Mouse (Mus musculus): ENCODE results near the gene Adora1. TPM values are rescaled to one million over a fixed set of nuclear protein-coding genes. Genes with fewer than 3 reads are reported as not detected.

Adora1 gene
- polyA plus RNA-seq, 2 experiments = 1.4 to 2.0 TPM

DNA sequence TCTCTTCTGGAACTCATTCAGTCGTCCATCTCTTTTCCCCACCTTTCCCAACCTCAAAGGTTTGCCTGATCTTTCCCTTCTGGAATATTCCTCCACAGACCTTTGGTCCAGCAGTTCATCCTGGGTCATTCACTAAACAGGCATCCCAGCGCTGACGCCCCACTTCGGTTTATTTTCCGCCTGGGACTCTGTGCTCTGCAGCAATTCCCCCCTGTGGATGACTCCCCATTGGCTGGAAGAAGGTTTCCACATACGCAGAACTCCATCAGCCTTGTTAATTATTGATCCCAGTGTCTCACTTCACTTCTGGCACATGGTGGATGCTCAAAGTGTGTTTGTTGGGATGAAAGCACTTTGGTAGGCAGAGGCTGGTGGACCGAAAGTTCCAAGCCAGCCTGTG is 71.8 kb downstream of the Adora1 start:
- no peak for TF ChIP-seq POLR2A (IDR thresholded peaks at IDR 0.05; ENCODE audit: borderline replicate concordance, extremely low read depth, insufficient read depth, insufficient read length)
- Histone ChIP-seq H3K9ac (ENCODE audit: low read depth, low read length, severe bottlenecking) (no peak overlapping the region), H3K4me1 (ENCODE audit: control insufficient read depth, insufficient read depth, low read length) (no peaks in the 10 kb centered on the region), H3K4me2 (replicated peaks; ENCODE audit: low read depth, low read length, severe bottlenecking) (no peak overlapping the region), H3K27ac (replicated peaks; ENCODE audit: low read depth, low read length) (no peak overlapping the region), H3K9me3 (ENCODE audit: control insufficient read depth, low read length) (no peaks in the 10 kb centered on the region), H3K36me3 (ENCODE audit: control insufficient read depth, insufficient read depth, low read length) (no peaks in the 10 kb centered on the region), H3K27me3 (ENCODE audit: control insufficient read depth, insufficient read depth, low read length) (no peaks in the 10 kb centered on the region), H3K4me3 (replicated peaks; ENCODE audit: low read length) (no peak overlapping the region)
- DNase-seq (ENCODE audit: low spot score) = no peak
- 84% methylated on average over 7 of the region's 7 CpGs for WGBS
- ATAC-seq (ENCODE audit: low FRiP score, low read depth) = no peak

DNA sequence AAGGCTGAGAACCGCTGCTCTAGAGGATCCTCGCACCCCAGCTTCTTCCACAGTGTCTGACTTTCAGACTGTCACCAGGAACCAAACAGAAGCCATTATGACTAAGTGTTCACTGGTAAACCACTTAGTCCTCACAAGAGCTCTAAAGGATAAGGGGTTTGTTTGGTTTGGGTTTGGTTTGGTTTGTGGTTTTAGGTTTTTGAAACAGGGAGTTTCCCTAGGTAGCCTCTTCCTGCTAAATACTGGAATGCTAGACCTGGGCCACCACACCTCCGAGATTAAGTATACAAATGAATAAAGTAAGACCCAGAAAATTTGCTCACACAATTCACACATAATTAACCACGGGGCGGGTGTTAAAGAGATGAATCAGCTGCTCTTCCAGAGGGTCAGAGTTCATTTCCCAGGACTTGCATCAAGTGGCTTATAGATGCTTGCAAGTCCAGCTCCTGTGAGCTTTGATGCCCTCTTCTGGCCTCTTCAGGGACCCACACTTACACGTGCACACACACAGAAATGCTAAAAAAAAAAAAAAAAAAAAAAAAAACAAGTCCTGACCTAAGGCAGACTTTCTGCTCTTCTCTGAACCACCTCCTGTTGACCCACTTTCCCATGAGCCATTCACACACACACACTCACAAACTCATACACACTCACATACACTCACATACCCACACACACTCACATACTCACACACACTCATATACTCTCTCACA is 72.6 kb downstream of the Adora1 start:
- ATAC-seq (ENCODE audit: low FRiP score, low read depth) (no peak), DNase-seq (ENCODE audit: low spot score) (no peak)
- Histone ChIP-seq H3K4me2 (replicated peaks; ENCODE audit: low read depth, low read length, severe bottlenecking) (no peak overlapping the region), H3K27ac (replicated peaks; ENCODE audit: low read depth, low read length) (no peak overlapping the region), H3K9ac (ENCODE audit: low read depth, low read length, severe bottlenecking) (no peak overlapping the region), H3K27me3 (ENCODE audit: control insufficient read depth, insufficient read depth, low read length) (no peaks in the 10 kb centered on the region), H3K4me1 (ENCODE audit: control insufficient read depth, insufficient read depth, low read length) (no peaks in the 10 kb centered on the region), H3K4me3 (replicated peaks; ENCODE audit: low read length) (no peak overlapping the region), H3K36me3 (ENCODE audit: control insufficient read depth, insufficient read depth, low read length) (no peaks in the 10 kb centered on the region), H3K9me3 (ENCODE audit: control insufficient read depth, low read length) (no peaks in the 10 kb centered on the region)
- 87% methylated on average over 6 of the region's 6 CpGs for WGBS
- no peak for TF ChIP-seq POLR2A (IDR thresholded peaks at IDR 0.05; ENCODE audit: borderline replicate concordance, extremely low read depth, insufficient read depth, insufficient read length)

DNA sequence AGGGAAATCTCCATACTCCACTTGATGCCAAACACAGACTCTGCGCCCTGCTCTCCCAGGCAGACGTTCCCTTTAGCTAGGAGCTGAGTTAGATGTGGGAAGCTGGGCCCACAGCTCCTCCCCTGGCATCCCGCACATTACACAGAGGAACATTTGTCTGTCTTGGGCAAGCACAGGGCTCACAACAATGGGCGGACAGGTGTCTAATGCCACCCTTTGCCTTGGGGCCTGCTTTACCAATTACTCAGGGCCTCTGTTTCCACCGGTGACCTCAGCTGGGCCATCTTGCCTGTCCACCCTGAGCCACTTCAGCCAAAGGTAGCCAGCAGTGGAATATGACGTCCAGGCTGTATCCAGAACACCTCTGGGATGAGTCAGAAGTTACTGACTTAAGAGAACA is 73.8 kb downstream of the Adora1 start:
- no peaks in the 10 kb centered on the region for H3K4me1 ChIP-seq (ENCODE audit: control insufficient read depth, insufficient read depth, low read length)
- ATAC-seq (ENCODE audit: low FRiP score, low read depth) (no peak), DNase-seq (ENCODE audit: low spot score) (no peak)
- no peak overlapping the region for H3K27ac ChIP-seq (replicated peaks; ENCODE audit: low read depth, low read length)
- H3K9me3 ChIP-seq (ENCODE audit: control insufficient read depth, low read length) = no peaks in the 10 kb centered on the region
- H3K27me3 ChIP-seq (ENCODE audit: control insufficient read depth, insufficient read depth, low read length) = no peaks in the 10 kb centered on the region
- no peak overlapping the region for H3K4me3 ChIP-seq (replicated peaks; ENCODE audit: low read length)
- H3K36me3 ChIP-seq (ENCODE audit: control insufficient read depth, insufficient read depth, low read length) = no peaks in the 10 kb centered on the region
- H3K4me2 ChIP-seq (replicated peaks; ENCODE audit: low read depth, low read length, severe bottlenecking) = no peak overlapping the region
- H3K9ac ChIP-seq (ENCODE audit: low read depth, low read length, severe bottlenecking) = no peak overlapping the region
- WGBS = 82% methylated on average over 6 of the region's 6 CpGs
- TF ChIP-seq POLR2A (IDR thresholded peaks at IDR 0.05; ENCODE audit: borderline replicate concordance, extremely low read depth, insufficient read depth, insufficient read length) = no peak

DNA sequence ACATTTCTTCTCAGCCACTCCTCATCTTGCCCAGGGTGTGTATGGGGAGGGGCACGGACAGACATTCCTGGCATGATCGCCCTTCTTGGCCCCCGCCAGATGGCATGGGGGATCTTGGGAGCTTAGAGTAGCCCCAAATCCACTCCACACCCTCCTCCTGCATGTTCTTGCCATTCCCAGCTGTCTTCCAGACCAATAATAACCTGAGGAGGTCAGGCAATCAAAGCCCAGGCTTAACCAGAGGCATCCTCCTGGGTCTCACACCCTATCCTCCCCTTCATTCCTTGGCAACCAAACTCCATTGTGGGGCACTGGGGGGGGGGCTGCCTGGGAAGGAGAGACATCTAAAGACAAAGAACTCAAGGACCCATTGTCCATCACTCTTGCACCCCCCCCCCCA is 74.8 kb downstream of the Adora1 start:
- Histone ChIP-seq H3K36me3 (ENCODE audit: control insufficient read depth, insufficient read depth, low read length) (no peaks in the 10 kb centered on the region), H3K27me3 (ENCODE audit: control insufficient read depth, insufficient read depth, low read length) (no peaks in the 10 kb centered on the region), H3K27ac (replicated peaks; ENCODE audit: low read depth, low read length) (no peak overlapping the region), H3K4me2 (replicated peaks; ENCODE audit: low read depth, low read length, severe bottlenecking) (no peak overlapping the region), H3K9me3 (ENCODE audit: control insufficient read depth, low read length) (no peaks in the 10 kb centered on the region), H3K9ac (ENCODE audit: low read depth, low read length, severe bottlenecking) (no peak overlapping the region), H3K4me1 (ENCODE audit: control insufficient read depth, insufficient read depth, low read length) (no peaks in the 10 kb centered on the region), H3K4me3 (replicated peaks; ENCODE audit: low read length) (no peak overlapping the region)
- WGBS = 84% methylated on average over 3 of the region's 3 CpGs
- peak; percentile 77 for ATAC-seq (ENCODE audit: low FRiP score, low read depth)
- TF ChIP-seq POLR2A (IDR thresholded peaks at IDR 0.05; ENCODE audit: borderline replicate concordance, extremely low read depth, insufficient read depth, insufficient read length) = no peak
- peak; percentile 5 for DNase-seq (ENCODE audit: low spot score)

DNA sequence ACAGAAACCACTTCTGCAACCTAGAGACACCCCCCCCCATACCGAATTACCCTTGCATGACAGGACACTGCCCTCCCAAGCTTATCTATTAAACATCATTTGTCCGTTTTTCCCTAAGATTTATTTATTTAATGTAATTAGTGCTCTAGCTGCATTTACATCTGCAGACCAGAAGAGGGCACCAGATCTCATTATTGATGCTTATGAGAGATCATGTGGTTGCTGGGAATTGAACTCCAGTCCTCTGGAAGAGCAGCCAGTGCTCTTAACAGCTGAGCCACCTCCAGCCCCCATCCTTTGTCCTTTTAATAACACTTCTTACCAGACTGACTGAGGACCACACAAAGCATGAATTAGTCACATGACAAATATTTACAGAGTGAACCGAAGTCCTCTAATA is 80.6 kb downstream of the Adora1 start:
- no peaks in the 10 kb centered on the region for H3K4me1 ChIP-seq (ENCODE audit: control insufficient read depth, insufficient read depth, low read length)
- no peaks in the 10 kb centered on the region for H3K9me3 ChIP-seq (ENCODE audit: control insufficient read depth, low read length)
- H3K27me3 ChIP-seq (ENCODE audit: control insufficient read depth, insufficient read depth, low read length) = no peaks in the 10 kb centered on the region
- no peak for TF ChIP-seq POLR2A (IDR thresholded peaks at IDR 0.05; ENCODE audit: borderline replicate concordance, extremely low read depth, insufficient read depth, insufficient read length)
- H3K4me2 ChIP-seq (replicated peaks; ENCODE audit: low read depth, low read length, severe bottlenecking) = no peak overlapping the region
- no peak for DNase-seq (ENCODE audit: low spot score)
- H3K4me3 ChIP-seq (replicated peaks; ENCODE audit: low read length) = no peak overlapping the region
- no peaks in the 10 kb centered on the region for H3K36me3 ChIP-seq (ENCODE audit: control insufficient read depth, insufficient read depth, low read length)
- WGBS = 67% methylated on average over 3 of the region's 3 CpGs
- no peak for ATAC-seq (ENCODE audit: low FRiP score, low read depth)
- no peak overlapping the region for H3K27ac ChIP-seq (replicated peaks; ENCODE audit: low read depth, low read length)
- H3K9ac ChIP-seq (ENCODE audit: low read depth, low read length, severe bottlenecking) = no peak overlapping the region

All from limb, embryonic 14.5 days (tissue).